Mouse (Mus musculus): Measurements from ENCODE around the gene Zfp704. TPM values are rescaled to one million over a fixed set of nuclear protein-coding genes. Genes with fewer than 3 reads are reported as not detected.
A peak's percentile ranks its signal among the peaks of the same experiment; 100 is the strongest.

Zfp704 gene
- polyA plus RNA-seq, 1 experiment: 0.80 TPM

DNA sequence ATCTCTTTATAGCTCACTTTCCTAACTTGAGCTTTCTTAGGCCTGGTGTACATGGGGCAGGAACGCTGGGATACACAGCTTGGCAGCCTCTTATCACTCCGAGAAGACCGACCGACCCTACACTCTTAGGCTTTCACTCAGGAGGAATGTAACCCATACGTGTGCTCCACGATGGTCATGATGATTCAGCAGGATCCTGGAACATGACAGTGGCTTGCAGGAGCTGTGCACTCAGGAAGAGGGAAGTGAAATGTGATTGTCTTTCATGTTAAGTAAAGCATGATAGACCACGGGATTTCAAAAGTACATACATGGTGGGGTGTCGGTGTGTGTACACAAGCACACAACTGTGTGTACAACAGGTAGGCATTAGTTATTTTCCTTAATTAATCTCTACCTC is 94.4 kb downstream of the Zfp704 start:
- TF ChIP-seq POLR2A (IDR thresholded peaks at IDR 0.05; ENCODE audit: insufficient read length, low read depth) (no peak), TCF12 (IDR thresholded peaks at IDR 0.05; ENCODE audit: insufficient read depth, poor library complexity, severe bottlenecking) (no peak), E2F4 (IDR thresholded peaks at IDR 0.05; ENCODE audit: insufficient read depth) (no peak), CEBPB (IDR thresholded peaks at IDR 0.05; ENCODE audit: insufficient read depth, poor library complexity, severe bottlenecking) (no peak), SRF (IDR thresholded peaks at IDR 0.05; ENCODE audit: control insufficient read depth, insufficient read length, low read depth) (no peak), TCF3 (IDR thresholded peaks at IDR 0.05; ENCODE audit: insufficient read length, low read depth) (no peak), MYOG (IDR thresholded peaks at IDR 0.05; ENCODE audit: control insufficient read depth in 1 of 3, insufficient read depth in 1 of 3, insufficient read length in 2 of 3, low read depth in 2 of 3) (no peak), REST (IDR thresholded peaks at IDR 0.05; ENCODE audit: insufficient read depth, insufficient read length) (no peak), MAX (IDR thresholded peaks at IDR 0.05; ENCODE audit: low read depth) (no peak), USF1 (IDR thresholded peaks at IDR 0.05; ENCODE audit: low read depth) (no peak), POLR2AphosphoS2 (IDR thresholded peaks at IDR 0.05; ENCODE audit: insufficient read length, low read depth) (no peak), MYOD1 (IDR thresholded peaks at IDR 0.05; ENCODE audit: control insufficient read depth in 1 of 3, insufficient read length in 2 of 3, low read depth in 2 of 3) (no peak)
- no peak overlapping the region for H3K4me3 ChIP-seq
- H3K27me3 ChIP-seq (ENCODE audit: control insufficient read depth, insufficient read depth, insufficient read length): no peaks in the 10 kb centered on the region
- H3K4me2 ChIP-seq (ENCODE audit: low read depth): no peak overlapping the region
- no peaks in the 10 kb centered on the region for H3K36me3 ChIP-seq (ENCODE audit: control insufficient read depth, insufficient read depth)
- no peaks in the 10 kb centered on the region for H3K79me2 ChIP-seq (ENCODE audit: control insufficient read depth, insufficient read depth)
- no peak overlapping the region for H3ac ChIP-seq (ENCODE audit: control insufficient read depth, insufficient read length)

DNA sequence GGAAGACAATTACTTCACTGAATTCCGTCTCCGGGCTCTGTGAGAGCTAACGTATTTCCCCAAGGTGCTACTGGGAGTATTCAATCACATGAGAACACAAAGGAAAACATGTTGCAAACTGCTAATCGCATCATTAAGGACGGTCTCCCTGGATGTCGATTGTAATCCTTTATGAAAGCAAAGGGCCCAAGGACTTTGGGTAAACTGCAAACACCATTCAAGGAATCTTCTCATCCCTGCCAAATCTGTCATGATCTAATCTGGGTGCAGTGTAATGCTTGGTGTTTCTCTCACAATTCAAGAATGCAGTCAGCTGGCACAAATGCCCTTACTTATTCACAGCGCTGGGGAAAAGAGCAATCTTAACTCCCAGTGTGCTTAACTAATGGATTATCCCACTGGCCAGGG is 96.2 kb downstream of the Zfp704 start:
- Histone ChIP-seq H3K36me3 (ENCODE audit: control insufficient read depth, insufficient read depth) (no peaks in the 10 kb centered on the region), H3K27me3 (ENCODE audit: control insufficient read depth, insufficient read depth, insufficient read length) (no peaks in the 10 kb centered on the region), H3K4me3 (no peak overlapping the region), H3K4me2 (ENCODE audit: low read depth) (no peak overlapping the region), H3ac (ENCODE audit: control insufficient read depth, insufficient read length) (no peak overlapping the region), H3K79me2 (ENCODE audit: control insufficient read depth, insufficient read depth) (no peaks in the 10 kb centered on the region)
- TF ChIP-seq CEBPB (IDR thresholded peaks at IDR 0.05; ENCODE audit: insufficient read depth, poor library complexity, severe bottlenecking): no peak
- no peak for TF ChIP-seq MYOG (IDR thresholded peaks at IDR 0.05; ENCODE audit: control insufficient read depth in 1 of 3, insufficient read depth in 1 of 3, insufficient read length in 2 of 3, low read depth in 2 of 3)
- no peak for TF ChIP-seq REST (IDR thresholded peaks at IDR 0.05; ENCODE audit: insufficient read depth, insufficient read length)
- TF ChIP-seq USF1 (IDR thresholded peaks at IDR 0.05; ENCODE audit: low read depth): no peak
- no peak for TF ChIP-seq POLR2AphosphoS2 (IDR thresholded peaks at IDR 0.05; ENCODE audit: insufficient read length, low read depth)
- TF ChIP-seq SRF (IDR thresholded peaks at IDR 0.05; ENCODE audit: control insufficient read depth, insufficient read length, low read depth): no peak
- no peak for TF ChIP-seq MYOD1 (IDR thresholded peaks at IDR 0.05; ENCODE audit: control insufficient read depth in 1 of 3, insufficient read length in 2 of 3, low read depth in 2 of 3)
- no peak for TF ChIP-seq MAX (IDR thresholded peaks at IDR 0.05; ENCODE audit: low read depth)
- TF ChIP-seq E2F4 (IDR thresholded peaks at IDR 0.05; ENCODE audit: insufficient read depth): no peak
- no peak for TF ChIP-seq TCF3 (IDR thresholded peaks at IDR 0.05; ENCODE audit: insufficient read length, low read depth)
- no peak for TF ChIP-seq TCF12 (IDR thresholded peaks at IDR 0.05; ENCODE audit: insufficient read depth, poor library complexity, severe bottlenecking)
- no peak for TF ChIP-seq POLR2A (IDR thresholded peaks at IDR 0.05; ENCODE audit: insufficient read length, low read depth)

DNA sequence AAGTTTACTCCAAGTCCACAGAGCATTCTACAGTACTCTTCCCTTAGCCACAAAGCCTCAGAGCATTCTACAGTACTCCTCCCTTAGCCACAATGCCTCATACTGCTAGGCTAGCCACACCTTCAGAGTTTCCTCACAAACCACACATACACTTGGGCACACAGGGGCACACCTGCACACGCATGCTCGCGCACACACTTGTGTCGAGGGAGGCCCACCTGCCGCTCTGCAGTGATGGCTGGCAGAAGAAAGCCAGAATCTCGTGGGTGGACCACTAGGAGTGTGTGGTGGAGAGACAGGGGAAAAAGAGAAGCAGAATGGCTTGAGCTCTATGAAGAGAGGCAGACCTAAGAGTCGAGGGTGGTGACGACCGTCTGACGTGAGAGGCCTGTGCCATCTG is 97.7 kb downstream of the Zfp704 start:
- Histone ChIP-seq H3K36me3 (ENCODE audit: control insufficient read depth, insufficient read depth) (no peaks in the 10 kb centered on the region), H3K4me2 (ENCODE audit: low read depth) (no peak overlapping the region), H3ac (ENCODE audit: control insufficient read depth, insufficient read length) (no peak overlapping the region), H3K79me2 (ENCODE audit: control insufficient read depth, insufficient read depth) (no peaks in the 10 kb centered on the region), H3K4me3 (no peak overlapping the region), H3K27me3 (ENCODE audit: control insufficient read depth, insufficient read depth, insufficient read length) (no peaks in the 10 kb centered on the region)
- TF ChIP-seq USF1 (IDR thresholded peaks at IDR 0.05; ENCODE audit: low read depth) (no peak), MYOG (IDR thresholded peaks at IDR 0.05; ENCODE audit: control insufficient read depth in 1 of 3, insufficient read depth in 1 of 3, insufficient read length in 2 of 3, low read depth in 2 of 3) (peak in 1 of 3 experiments; percentile 80), TCF3 (IDR thresholded peaks at IDR 0.05; ENCODE audit: insufficient read length, low read depth) (peak; percentile 20), POLR2AphosphoS2 (IDR thresholded peaks at IDR 0.05; ENCODE audit: insufficient read length, low read depth) (no peak), CEBPB (IDR thresholded peaks at IDR 0.05; ENCODE audit: insufficient read depth, poor library complexity, severe bottlenecking) (no peak), MYOD1 (IDR thresholded peaks at IDR 0.05; ENCODE audit: control insufficient read depth in 1 of 3, insufficient read length in 2 of 3, low read depth in 2 of 3) (peak in 1 of 3 experiments; percentile 29)

DNA sequence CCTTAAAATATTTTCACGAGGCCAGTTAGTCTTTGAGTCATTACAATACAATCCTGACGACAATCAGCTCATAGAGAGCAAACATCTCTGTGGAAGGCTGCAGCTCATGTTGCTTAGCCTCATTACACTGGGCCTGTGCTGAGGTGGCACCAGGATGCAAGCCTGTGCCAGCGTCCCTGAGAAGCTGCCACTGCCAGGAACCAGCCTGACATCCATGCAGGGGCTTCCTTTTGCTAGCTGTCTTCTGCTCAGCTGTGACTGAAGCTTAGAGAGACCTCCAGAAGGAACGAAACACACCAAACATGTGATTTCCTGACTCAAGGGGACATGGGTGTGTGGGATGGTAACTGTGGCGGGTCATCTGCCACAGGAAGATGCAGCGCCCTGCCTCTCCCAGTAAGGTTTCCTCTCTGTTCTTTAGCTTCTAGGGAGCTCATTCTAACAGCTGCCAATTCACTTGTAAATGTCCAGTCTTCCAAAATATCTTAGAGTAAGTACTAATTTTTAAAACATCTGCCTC is 104.1 kb downstream of the Zfp704 start:
- Histone ChIP-seq H3K4me3 (no peak overlapping the region), H3K79me2 (ENCODE audit: control insufficient read depth, insufficient read depth) (no peaks in the 10 kb centered on the region), H3K36me3 (ENCODE audit: control insufficient read depth, insufficient read depth) (no peaks in the 10 kb centered on the region), H3ac (ENCODE audit: control insufficient read depth, insufficient read length) (no peak overlapping the region), H3K4me2 (ENCODE audit: low read depth) (no peak overlapping the region), H3K27me3 (ENCODE audit: control insufficient read depth, insufficient read depth, insufficient read length) (no peaks in the 10 kb centered on the region)
- no peak for TF ChIP-seq E2F4 (IDR thresholded peaks at IDR 0.05; ENCODE audit: insufficient read depth)
- no peak for TF ChIP-seq SRF (IDR thresholded peaks at IDR 0.05; ENCODE audit: control insufficient read depth, insufficient read length, low read depth)

DNA sequence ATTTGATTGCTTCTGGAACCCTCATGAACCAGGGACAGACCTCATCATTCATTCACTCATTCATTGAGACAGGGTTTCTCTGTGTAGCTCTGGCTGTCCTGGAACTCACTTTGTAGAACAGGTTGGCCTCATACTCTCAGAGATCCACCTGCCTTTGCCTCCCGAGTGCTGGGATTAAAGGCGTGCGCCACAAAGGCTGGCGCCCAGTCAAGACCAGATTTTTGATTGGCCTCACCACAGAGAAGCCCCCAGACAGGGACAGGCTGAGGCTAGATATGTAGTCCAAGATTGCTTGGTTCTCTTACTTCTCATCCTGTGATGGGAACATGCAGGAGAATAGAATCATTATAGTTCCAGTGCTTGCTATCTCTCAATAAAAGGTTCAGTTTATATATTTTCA is 105.5 kb downstream of the Zfp704 start:
- H3K4me3 ChIP-seq: no peak overlapping the region
- no peak overlapping the region for H3K4me2 ChIP-seq (ENCODE audit: low read depth)
- H3K27me3 ChIP-seq (ENCODE audit: control insufficient read depth, insufficient read depth, insufficient read length): no peaks in the 10 kb centered on the region
- no peaks in the 10 kb centered on the region for H3K36me3 ChIP-seq (ENCODE audit: control insufficient read depth, insufficient read depth)
- no peak overlapping the region for H3ac ChIP-seq (ENCODE audit: control insufficient read depth, insufficient read length)
- TF ChIP-seq POLR2AphosphoS2 (IDR thresholded peaks at IDR 0.05; ENCODE audit: insufficient read length, low read depth) (no peak), TCF12 (IDR thresholded peaks at IDR 0.05; ENCODE audit: insufficient read depth, poor library complexity, severe bottlenecking) (no peak), MAX (IDR thresholded peaks at IDR 0.05; ENCODE audit: low read depth) (no peak), USF1 (IDR thresholded peaks at IDR 0.05; ENCODE audit: low read depth) (no peak), MYOG (IDR thresholded peaks at IDR 0.05; ENCODE audit: control insufficient read depth in 1 of 3, insufficient read depth in 1 of 3, insufficient read length in 2 of 3, low read depth in 2 of 3) (no peak), E2F4 (IDR thresholded peaks at IDR 0.05; ENCODE audit: insufficient read depth) (no peak), MYOD1 (IDR thresholded peaks at IDR 0.05; ENCODE audit: control insufficient read depth in 1 of 3, insufficient read length in 2 of 3, low read depth in 2 of 3) (no peak), POLR2A (IDR thresholded peaks at IDR 0.05; ENCODE audit: insufficient read length, low read depth) (no peak), TCF3 (IDR thresholded peaks at IDR 0.05; ENCODE audit: insufficient read length, low read depth) (no peak), CEBPB (IDR thresholded peaks at IDR 0.05; ENCODE audit: insufficient read depth, poor library complexity, severe bottlenecking) (no peak), REST (IDR thresholded peaks at IDR 0.05; ENCODE audit: insufficient read depth, insufficient read length) (no peak), SRF (IDR thresholded peaks at IDR 0.05; ENCODE audit: control insufficient read depth, insufficient read length, low read depth) (no peak)
- H3K79me2 ChIP-seq (ENCODE audit: control insufficient read depth, insufficient read depth): no peaks in the 10 kb centered on the region
